Mouse (Mus musculus) cerebellum, postnatal 10 days (tissue): ENCODE results near the gene Rplp0.
"Not testable (repeated sequence)": the region's sequence is repeated elsewhere in the genome, so short reads cannot be mapped to it uniquely, and the experiment has no call there.

Experiments
- DNase-seq, 2 experiments: peaks; one replicate each; pipeline ENCODE4 v3.0.0; 2021; ENCODE audit warnings: mixed read lengths in 2 of 2

Gene Rplp0

GRCm38 (mm10) chr5:115551386-115551785 lies 7.9 kb upstream of the Rplp0 start:
- DNase-seq, result no peak

- no peak for DNase-seq
These were observed 7.5 kb upstream of the Rplp0 start for GRCm38 (mm10) chr5:115551799-115552198.

- no peak for DNase-seq
These were observed 5.4 kb upstream of the Rplp0 start for GRCm38 (mm10) chr5:115553801-115554420.

GRCm38 (mm10) chr5:115554536-115555291 lies 4.6 kb upstream of the Rplp0 start:
- DNase-seq, result no peak

GRCm38 (mm10) chr5:115556217-115556616 lies 3.0 kb upstream of the Rplp0 start:
- peak; percentile 85 to 92 for DNase-seq

- DNase-seq, result no peak
These were observed 979 bp upstream of the Rplp0 start for GRCm38 (mm10) chr5:115558182-115558794.

GRCm38 (mm10) chr5:115560336-115560905 lies 1.2 kb downstream of the Rplp0 start:
- no peak for DNase-seq

- no peak for DNase-seq
These were observed 4.7 kb downstream of the Rplp0 start for GRCm38 (mm10) chr5:115563771-115564585.

- DNase-seq, result peak; percentile 89 to 91
These were observed 5.6 kb downstream of the Rplp0 start, which contains the start of gene Gcn1l1 for GRCm38 (mm10) chr5:115564737-115565393. Gene Gcn1l1, plus strand, starts transcription at chr5:115565254.

- no peak for DNase-seq
These were observed 6.1 kb downstream of the Rplp0 start for GRCm38 (mm10) chr5:115565403-115565802.

GRCm38 (mm10) chr5:115568681-115569080 lies 9.4 kb downstream of the Rplp0 start:
- DNase-seq, result no peak

GRCm38 (mm10) chr5:115569308-115569707 lies 10.0 kb downstream of the Rplp0 start:
- DNase-seq, result no peak

- no peak for DNase-seq
These were observed 10.5 kb downstream of the Rplp0 start for GRCm38 (mm10) chr5:115569721-115570120.

GRCm38 (mm10) chr5:115571086-115571485 lies 11.8 kb downstream of the Rplp0 start:
- no peak for DNase-seq

- peak; percentile 54 to 66 for DNase-seq
These were observed 13.6 kb downstream of the Rplp0 start for GRCm38 (mm10) chr5:115572679-115573535.

- peak; percentile 59 to 71 for DNase-seq
These were observed 15.7 kb downstream of the Rplp0 start for GRCm38 (mm10) chr5:115574992-115575391.

- not testable (repeated sequence) for DNase-seq
These were observed 18.4 kb downstream of the Rplp0 start for GRCm38 (mm10) chr5:115577686-115578085.

- peak; percentile 47 to 53 for DNase-seq
These were observed 19.7 kb downstream of the Rplp0 start for GRCm38 (mm10) chr5:115578922-115579321.

- no peak for DNase-seq
These were observed 20.1 kb downstream of the Rplp0 start for GRCm38 (mm10) chr5:115579363-115579762.

GRCm38 (mm10) chr5:115580229-115581001 lies 21.1 kb downstream of the Rplp0 start:
- DNase-seq, result no peak
